Mouse (Mus musculus) left cerebral cortex, adult 11 months (tissue): ENCODE measurements around the gene Sugp2.
"Not testable (repeated sequence)": the region's sequence is repeated elsewhere in the genome, so short reads cannot be mapped to it uniquely, and the experiment has no call there.

Source experiments
- DNase-seq: peaks from one replicate; pipeline ENCODE4 v3.0.0; 2022; ENCODE audit warnings: low spot score

Gene Sugp2

GRCm38 (mm10) chr8:70234080-70234780, at the start of gene Sugp2, which contains the start of gene Armc6:
Gene Sugp2 (plus strand): TSS chr8:70234226.
Gene Armc6 (minus strand): TSS chr8:70234466.
- DNase-seq, result peak; percentile 93

GRCm38 (mm10) chr8:70188707-70189106, 45.3 kb upstream of the Sugp2 start:
- no peak for DNase-seq

DNA sequence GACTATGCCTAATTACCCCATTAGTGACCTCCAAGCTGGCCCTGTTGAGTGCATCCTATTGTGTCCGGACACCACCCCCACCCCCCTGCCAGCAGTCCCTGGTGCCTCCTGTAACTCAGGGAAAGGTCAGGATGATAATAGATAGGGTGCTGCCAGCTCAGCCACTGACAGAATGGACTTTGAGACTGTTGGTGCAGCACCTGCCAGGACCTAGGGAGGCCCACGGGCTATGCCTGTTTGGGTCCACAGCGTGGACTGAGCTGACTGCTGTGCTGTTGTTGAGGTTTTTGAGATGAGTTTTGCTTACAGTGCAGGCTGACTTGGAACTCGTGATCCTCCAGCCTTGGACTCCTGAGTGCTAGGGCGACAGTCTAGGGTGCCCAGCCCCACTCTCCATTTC, 40.8 kb upstream of the Sugp2 start:
- DNase-seq, result no peak

DNA sequence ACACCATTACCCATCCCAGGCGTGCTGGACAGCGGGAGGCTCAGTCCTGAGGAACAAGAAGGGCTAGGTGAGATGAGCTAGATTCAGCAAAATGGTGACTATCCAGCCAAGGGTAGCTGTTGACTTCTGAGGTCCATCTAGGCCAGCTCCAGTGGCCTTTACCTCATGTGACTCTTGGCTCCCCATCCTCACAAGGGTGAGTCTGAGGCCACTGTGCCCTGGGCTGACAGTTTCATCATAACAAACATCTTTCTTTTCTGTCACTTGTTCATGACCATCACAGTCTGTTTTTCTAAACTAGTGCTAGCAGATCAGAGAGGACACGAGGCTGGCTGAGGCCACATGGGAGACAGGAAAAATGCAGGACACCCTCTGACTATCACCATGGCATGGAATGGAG, 39.8 kb upstream of the Sugp2 start:
- DNase-seq, result no peak

GRCm38 (mm10) chr8:70195762-70196161, 38.3 kb upstream of the Sugp2 start:
- DNase-seq, result no peak

DNA sequence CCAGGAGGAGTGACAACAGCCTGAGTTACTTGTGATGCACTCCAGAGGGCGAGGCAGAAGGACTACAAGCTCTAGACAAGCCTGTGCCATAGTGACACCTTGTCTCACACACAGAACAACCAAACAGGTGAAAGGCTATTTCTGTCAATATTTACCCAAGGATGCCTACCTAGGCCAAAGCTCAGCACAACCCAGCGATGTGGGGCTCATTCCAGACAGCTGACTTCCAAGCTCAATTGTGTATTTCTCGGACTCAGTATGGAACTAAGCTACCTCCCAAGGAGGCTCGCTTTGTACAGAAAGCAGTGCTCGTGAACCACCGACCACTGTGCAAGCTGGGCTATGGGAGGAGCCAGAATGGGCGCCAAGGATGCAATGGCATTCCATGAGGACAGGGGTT, 36.4 kb upstream of the Sugp2 start:
- no peak for DNase-seq

DNA sequence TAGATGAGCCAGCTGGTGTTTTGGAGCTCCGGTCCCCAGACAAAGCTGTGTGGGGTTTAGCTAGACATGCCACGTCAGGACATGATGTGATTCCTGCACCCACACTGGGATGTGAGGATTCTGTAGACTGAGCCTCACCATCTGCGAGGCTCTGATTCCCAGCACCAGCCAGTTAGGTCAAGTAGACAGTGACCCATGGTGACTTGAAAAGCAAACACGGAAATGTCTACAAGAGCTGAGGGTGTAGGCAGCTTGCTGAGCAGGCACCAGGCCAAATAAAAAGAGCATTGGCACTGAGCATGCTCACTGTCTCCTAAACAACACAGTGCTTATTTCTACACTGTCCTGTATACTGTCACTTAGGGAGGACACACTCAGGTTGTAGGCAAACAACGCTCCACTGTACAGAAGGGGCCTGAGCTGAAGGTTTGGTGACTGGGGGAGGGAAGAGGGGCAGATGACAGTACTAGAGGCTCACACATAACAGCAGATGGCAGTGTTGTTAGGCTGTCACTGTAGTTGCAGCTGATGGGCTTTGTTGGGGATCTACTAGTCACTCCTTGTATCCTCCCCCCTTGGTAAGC, 33.8 kb upstream of the Sugp2 start:
- no peak for DNase-seq

DNA sequence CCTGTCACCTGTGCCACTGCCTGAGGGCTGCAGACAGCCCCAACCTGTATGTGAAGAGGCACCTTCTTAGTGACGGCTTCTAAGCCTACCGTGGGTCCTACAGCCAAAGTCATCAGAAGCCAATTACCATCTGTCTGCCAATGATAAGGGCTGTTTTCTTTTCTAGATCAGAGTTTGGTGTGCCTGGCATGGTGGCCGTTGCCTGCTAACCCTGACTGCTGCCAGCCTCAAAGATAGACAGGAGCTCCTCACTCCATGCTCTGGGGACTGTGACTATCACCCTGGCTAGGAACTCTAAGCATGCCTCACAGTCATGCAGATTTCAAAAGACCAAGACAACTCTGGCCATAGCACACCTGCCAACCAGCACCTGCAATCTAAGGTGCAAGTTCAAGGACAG, 32.6 kb upstream of the Sugp2 start:
- no peak for DNase-seq

- DNase-seq, result no peak
Measured at GRCm38 (mm10) chr8:70203072-70203471, 31.0 kb upstream of the Sugp2 start.

DNA sequence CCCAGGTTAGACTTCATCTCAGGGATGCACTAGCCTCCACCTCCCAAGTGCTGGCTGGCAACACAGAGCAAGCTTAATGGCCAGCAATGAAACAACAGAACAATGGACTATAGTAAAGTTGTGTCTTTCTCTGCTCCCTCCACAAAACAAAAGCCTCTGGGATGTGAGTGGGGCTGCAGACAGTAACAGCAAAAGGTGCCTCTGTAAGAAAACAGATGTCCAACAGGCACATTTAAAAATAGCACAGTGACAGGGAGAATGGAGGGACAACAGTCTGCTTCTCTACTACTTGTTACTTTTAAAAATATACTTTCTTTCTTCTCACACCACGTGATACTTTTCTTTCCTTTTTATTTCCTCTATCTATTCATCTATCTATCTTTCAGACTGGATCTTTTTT, 29.3 kb upstream of the Sugp2 start:
- no peak for DNase-seq

- DNase-seq, result no peak
Measured at GRCm38 (mm10) chr8:70208130-70208529, 25.9 kb upstream of the Sugp2 start.

DNA sequence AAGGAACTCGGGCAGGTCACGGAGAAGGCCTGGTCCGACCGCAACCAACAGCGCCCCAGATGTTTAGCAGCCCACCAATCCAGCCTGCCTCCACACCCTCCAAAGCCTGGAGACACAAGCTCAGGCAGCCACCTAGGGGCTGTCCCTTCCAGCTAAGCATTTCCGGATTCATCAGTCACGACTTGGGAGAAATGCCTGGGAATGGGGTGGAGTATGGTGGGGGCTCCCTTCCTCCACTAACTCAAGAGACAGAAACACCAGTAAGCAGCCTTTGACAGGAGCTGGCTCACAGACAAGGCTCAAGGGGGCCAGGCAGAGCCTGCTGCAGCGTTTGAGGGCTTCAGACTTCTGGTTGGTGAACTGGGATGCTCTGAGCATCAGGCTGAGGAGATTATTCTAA, 23.5 kb upstream of the Sugp2 start:
- no peak for DNase-seq

DNA sequence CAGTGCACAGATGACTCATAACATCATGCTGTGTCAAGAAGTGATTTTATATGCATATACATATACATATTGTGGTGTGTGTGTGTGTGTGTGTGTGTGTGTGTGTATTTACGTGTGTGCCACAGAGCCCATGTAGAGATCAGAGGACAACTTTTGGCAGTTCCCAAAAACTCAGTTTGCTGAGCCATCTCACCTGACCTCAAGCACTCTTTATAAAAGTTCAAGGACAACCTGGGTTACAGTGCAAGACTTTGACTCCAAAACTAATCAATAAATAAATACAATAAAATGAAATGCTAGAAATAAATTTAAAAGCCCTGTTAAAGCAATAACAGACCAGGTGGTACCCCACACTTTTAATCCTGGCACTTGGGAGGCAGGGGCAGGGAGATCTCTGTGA, 22.8 kb upstream of the Sugp2 start:
- DNase-seq, result no peak

- DNase-seq, result no peak
Measured at GRCm38 (mm10) chr8:70211726-70212111, 22.3 kb upstream of the Sugp2 start.

GRCm38 (mm10) chr8:70212112-70213055, 21.6 kb upstream of the Sugp2 start, which contains the start of gene Slc25a42:
Gene Slc25a42 (minus strand): TSS chr8:70212305.
- DNase-seq, result peak; percentile 99

DNA sequence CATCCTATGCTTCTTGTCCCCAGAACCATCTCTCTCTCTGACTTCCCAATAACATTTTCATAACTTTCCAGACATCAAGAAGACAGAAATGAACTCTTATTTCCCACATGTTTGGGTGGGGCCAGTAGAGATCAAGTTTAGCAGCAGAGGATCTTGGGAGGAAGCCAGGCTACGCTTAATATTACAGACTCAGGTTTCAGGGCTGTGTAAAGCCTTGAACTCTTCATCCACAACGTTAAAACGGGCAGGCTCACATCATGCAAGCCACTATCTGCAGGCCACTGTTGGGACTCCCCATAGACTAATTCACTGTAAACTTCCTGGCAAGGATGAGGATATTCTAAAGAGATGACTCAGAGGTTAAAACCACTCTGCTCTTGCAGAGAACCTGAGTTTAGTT, 19.6 kb upstream of the Sugp2 start:
- DNase-seq, result no peak

DNA sequence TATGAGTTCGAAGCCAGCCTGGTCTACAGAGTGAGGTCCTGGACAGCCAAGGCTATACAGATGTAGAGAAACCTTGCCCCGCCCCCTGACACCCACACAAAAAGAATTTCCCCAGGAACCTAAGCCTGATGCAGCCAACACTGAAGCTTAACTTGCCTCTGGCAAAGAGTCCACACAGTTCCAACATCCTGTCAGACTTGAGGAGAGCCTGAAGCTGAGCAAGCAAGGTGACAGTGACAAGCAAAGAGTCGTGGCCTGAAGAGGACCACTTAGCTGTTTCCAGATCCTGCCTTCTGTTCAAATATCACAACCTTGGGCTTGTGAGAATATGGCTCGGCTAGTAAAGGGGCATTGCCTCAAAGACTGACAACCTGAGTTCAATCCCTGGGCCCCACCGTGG, 18.9 kb upstream of the Sugp2 start:
- no peak for DNase-seq

GRCm38 (mm10) chr8:70216161-70216560, 17.9 kb upstream of the Sugp2 start:
- not testable (repeated sequence) for DNase-seq

DNA sequence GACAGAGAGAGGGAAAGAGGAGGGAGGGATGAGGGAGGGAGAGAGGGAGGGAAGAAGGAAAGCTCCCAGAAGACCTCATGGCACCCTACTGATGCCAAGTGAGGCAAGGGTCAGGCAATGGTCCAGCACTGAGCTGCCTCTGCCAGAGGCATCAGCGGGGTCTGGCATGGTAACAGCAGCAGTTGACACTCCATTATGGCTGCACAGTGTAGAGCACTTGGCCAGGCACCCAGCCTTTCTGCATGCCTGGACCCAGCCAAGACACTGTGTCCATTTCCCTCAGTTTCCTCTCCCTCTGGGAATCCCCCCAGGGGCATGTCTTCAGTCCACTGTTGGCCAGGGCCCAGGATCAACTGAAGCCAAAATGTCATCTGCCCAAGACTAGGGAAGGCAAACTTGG, 17.5 kb upstream of the Sugp2 start:
- DNase-seq, result peak; percentile 79

GRCm38 (mm10) chr8:70217441-70217840, 16.6 kb upstream of the Sugp2 start:
- no peak for DNase-seq

- no peak for DNase-seq
Measured at GRCm38 (mm10) chr8:70219107-70219684, 14.8 kb upstream of the Sugp2 start.

GRCm38 (mm10) chr8:70220236-70220840, 13.7 kb upstream of the Sugp2 start:
- no peak for DNase-seq
